Mouse (Mus musculus) kidney, postnatal 4 days (tissue): Measurements from ENCODE around the gene Cdc20.
A peak's percentile ranks its signal among the peaks of the same experiment; 100 is the strongest.

Experiments
- DNase-seq, 2 experiments: peaks; one replicate each; pipeline ENCODE4 v3.0.0; 2021; ENCODE audit warnings: mixed read lengths in 2 of 2

Gene Cdc20

DNA sequence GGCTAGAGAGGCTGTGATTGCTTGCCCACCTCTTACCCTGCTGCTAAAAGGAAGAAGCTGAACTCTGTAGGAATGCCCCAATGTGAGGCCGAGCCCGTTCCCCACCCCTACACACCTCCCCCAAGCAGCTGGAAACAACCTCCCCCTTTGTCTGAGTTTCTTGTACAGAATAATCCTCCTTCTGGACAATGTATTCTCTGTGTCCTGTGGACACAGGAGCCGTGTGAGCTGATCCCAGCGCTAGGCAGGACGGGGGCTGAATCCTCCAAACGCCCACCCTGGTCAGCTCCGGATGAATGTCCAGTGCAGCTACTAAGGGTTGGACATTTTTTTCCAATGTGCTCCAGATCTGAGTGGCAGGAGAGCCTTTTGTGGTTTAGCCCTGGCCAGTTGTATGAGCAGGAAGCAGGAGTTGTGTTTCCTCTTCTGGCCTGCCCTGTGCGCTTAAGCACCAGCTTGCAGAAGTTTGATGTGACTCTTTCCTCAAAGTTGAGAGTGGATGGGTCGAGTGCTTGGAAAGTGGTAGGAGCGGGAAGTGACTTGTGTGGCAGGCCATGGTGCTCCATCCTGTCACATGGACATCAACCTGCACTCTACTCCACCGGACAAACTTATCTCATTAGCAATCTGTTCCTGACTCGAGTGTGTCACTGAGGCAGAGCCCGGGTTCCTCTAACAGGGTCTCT is 19.9 kb downstream of the Cdc20 start:
- no peak for DNase-seq

DNA sequence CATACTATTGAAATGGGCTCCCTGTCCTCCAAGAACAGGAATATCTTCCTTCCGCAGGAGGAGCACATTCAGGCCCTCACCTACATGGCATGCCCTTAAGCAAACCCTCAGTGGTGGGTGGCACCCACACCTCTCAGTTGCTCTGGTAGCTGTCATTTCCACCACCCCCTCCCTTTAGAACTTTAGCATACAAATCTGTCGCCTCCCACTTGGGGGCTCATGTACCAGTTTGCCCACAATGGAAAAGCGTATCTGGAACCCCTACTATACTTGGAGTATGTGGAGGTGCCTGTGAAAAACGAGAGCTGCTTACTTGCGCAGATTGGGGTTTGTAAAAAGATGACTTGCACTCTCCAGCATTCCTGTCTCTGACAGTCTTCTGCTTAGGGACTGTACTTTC is 20.8 kb downstream of the Cdc20 start:
- DNase-seq = no peak

GRCm38 (mm10) chr4:118415779-118416178 is 21.4 kb downstream of the Cdc20 start:
- DNase-seq = no peak

DNA sequence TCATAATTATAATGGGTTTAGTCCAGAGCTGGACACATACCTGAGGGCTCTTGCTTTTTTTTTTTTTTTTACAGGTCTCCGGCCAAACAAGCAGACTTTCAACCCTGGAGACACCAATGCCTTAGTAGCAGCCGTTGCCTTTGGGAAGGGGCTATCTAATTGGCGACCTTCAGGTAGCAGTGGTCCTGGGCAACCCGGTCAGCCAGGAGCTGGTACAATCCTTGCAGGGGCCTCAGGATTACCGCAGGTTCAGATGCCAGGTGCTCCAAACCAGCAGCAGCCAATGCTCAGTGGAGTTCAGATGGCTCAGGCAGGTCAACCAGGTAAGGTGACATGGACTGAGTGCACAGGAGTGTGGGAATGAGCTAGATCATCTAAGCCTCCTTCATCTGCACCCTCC is 23.6 kb downstream of the Cdc20 start:
- DNase-seq = no peak

DNA sequence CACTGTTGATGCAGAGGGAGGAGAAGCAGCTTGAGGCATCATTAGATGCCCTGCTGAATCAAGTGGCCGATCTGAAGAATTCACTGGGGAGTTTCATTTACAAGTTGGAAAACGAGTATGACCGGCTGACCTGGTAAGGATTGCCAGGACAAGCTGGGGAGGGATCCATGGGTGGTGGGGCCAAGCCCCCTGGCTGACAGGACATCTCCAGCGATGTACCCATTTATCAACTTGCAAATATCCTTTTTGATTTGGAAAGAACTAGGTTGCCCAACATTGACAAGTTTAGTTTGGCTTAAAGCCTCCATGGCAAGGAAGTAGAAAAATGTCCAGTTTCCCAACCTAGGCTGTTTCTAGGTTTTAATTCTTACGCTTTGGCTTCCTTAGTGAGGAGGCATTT is 26.3 kb downstream of the Cdc20 start:
- DNase-seq = no peak

DNA sequence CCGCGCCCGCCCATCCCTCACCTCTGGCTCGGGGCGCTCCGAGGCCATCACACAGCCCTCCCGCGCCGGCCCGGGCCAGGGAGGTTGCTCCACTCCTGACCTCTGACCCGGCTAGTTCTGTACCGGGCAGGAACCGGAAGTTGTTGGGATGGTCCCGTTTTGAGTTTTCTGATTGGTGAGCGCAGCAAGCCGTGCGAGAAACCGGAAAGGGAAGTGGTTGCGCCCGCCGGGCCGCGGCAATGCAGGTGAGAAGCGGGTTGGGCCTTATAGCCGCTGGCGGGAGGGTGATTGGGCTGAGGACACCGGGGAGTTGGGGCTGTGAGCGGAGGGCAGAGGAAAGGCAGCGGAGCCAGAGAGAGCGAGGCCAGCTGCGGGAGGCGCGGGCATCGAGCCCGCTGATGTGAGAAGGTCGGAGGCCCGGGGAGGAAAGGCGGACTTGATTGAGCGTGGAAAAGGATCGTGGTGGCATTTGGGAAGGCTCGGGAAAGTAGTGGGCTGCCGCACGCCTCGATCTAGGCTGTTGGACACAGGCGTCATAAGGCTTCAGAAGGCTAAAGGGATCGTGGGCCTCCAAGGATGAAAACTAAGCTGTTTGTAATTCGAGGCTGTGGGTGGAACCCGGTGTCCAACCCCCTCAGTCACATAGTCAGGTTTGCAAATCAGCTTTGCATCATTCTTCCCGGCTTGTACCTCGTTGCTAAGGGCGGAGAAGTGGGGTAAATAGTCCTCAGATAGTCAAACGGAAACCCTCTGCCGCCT is 27.8 kb downstream of the Cdc20 start, which contains the start of the genes Szt2 and Med8:
Gene Szt2 (minus strand): TSS at position 132 of the 759 bp plus-strand sequence.
Gene Med8 (plus strand): TSS at position 196 of the 759 bp plus-strand sequence.
- DNase-seq = peak; percentile 90 to 94

- no peak for DNase-seq
These were observed 34.5 kb downstream of the Cdc20 start for GRCm38 (mm10) chr4:118402701-118403100.

DNA sequence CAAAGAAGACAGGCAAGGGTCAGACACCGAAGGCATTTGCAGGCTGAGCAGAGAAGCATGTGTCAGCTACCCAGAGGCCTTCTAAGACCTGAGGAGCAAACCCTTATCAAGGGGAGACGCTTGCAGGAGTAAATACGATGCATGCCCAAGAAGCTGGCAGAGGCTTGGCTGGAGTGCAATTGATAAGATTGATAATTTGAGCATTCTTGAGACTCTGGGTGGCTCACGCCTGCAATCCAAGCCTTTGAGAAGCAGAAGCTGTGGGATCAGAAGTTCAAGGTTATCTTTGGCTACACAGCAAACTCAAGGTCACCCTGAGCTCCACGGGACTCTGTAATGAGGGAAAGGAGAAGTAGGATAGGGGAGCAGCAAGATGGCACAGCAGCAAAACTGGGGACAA is 35.2 kb downstream of the Cdc20 start:
- DNase-seq = no peak

- DNase-seq = no peak
These were observed 35.7 kb downstream of the Cdc20 start for GRCm38 (mm10) chr4:118401421-118401820.

DNA sequence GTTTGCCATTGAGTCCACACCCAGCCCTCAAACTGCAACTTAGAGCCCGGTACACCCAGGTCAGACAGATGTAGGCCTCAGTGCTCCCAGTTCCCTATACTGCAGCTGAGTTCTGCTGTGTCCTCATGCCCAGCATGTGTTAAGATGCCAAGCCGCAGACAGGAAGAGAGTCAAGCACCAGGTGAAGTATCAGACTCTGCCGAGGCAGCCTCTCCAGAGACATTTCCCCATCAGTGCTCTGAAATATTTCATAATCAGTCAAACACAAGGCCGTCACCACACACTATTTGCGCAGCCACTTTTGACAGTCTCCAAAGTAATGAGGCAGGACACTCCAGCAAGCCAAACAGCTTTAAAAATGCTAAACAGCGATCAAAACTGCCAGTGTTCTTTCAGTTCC is 38.8 kb downstream of the Cdc20 start:
- DNase-seq = no peak

GRCm38 (mm10) chr4:118396433-118396832 is 40.7 kb downstream of the Cdc20 start:
- DNase-seq = peak in 1 of 2 experiments; percentile 7

DNA sequence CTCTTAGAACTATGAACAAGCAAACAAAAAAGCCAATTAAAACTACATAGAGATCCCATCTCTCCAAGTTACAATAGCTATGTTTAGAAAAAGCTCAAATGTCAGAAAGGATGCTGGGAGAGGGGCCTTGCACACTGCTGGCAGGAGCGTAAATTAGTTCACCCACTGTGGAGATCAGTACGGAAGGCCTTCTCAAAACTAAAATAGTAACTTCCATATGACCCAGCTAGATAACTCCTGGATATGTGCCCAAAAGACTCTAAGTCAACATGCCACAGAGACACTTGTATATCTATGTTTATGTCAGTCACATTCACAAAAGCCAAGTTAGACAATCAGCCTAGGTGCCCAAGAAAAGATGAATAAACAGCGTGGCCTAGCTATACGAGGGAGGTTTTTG is 41.9 kb downstream of the Cdc20 start:
- no peak for DNase-seq

DNA sequence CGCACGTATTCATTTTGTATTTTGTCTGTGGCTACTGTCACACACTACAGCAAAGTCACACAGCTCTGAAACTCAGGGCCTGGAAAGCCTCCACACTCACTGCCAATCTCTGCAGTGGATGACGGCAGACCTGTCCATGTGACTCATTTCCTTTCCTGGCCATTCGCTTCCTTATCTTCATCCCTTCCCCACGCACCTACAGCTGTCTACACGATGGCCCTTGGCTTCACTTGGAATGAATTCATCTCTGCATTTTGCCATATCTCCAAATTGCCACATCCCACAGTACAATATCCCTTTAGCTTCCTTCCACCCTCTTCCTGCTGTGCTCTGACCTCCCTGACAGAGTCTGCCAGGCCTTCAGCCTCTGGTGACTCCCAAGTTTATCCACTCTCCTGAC is 42.6 kb downstream of the Cdc20 start:
- no peak for DNase-seq

- no peak for DNase-seq
These were observed 47.0 kb downstream of the Cdc20 start for GRCm38 (mm10) chr4:118390146-118390545.

- DNase-seq = no peak
These were observed 49.8 kb downstream of the Cdc20 start for GRCm38 (mm10) chr4:118387316-118387715.

DNA sequence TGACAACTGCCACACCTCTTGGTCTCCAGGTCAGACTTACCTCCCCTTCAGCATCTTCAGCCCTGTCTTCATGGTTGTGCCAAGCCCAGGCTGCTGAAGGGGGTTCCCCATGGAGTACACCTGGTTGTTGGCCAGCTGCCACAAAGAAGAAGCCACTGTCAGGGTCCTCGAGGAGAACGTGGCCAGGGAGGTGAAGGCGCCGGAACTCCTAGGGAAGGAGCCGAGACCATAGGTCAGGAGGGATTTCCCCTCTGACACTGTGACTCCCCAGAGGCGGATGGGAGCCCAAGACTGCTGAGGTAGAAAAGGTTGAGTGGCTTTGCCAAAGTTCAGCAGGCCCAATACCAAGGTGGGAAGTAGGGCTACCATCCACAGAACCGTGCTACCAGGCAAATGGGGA is 53.9 kb downstream of the Cdc20 start:
- no peak for DNase-seq
